Mouse (Mus musculus): ENCODE measurements around the gene Tmem221.

- no peak for TF ChIP-seq CTCF (IDR thresholded peaks at IDR 0.05; ENCODE audit: low read depth, low read length)
- no peak for TF ChIP-seq TAL1 (conservative IDR thresholded peaks at IDR 0.05; ENCODE audit: low read depth, low read length)
These were observed 24.3 kb downstream of the Tmem221 start for GRCm38 (mm10) chr8:71534263-71534810.

Data from G1E (cell line).